Mouse (Mus musculus) E14TG2a.4 (cell line): Measurements from ENCODE around the gene Klk14.
A peak's percentile ranks its signal among the peaks of the same experiment; 100 is the strongest.
"Not testable (repeated sequence)": the region's sequence is repeated elsewhere in the genome, so short reads cannot be mapped to it uniquely, and the experiment has no call there.

Source experiments
- H3K27me3 ChIP-seq: 2 replicates; pipeline ENCODE4 v1.6.1; 2014; ENCODE audit warnings: low read length, control low read depth; ENCODE audit not compliant: insufficient read depth
- H3K36me3 ChIP-seq: 2 replicates; pipeline ENCODE4 v1.6.1; 2014; ENCODE audit warnings: low read length, control low read depth; ENCODE audit not compliant: insufficient read depth
- H3K4me1 ChIP-seq: replicated peaks from 2 replicates; pipeline ENCODE4 v1.6.1; 2014; ENCODE audit warnings: low read depth, low read length, control low read depth
- H3K4me3 ChIP-seq: replicated peaks from 2 replicates; pipeline ENCODE4 v1.5.1; 2014; ENCODE audit warnings: mild to moderate bottlenecking, low read length
- H3K9me3 ChIP-seq: 2 replicates; pipeline ENCODE4 v1.6.1; 2014; ENCODE audit warnings: low read length, control low read depth
- CTCF ChIP-seq: conservative IDR thresholded peaks from 2 replicates; pipeline ENCODE4 v1.5.1; 2014; ENCODE audit warnings: low read length
- NANOG ChIP-seq: IDR thresholded peaks from 2 replicates; pipeline ENCODE4 v1.6.1; 2014; ENCODE audit warnings: borderline replicate concordance, low read length, mixed read lengths
- POU5F1 ChIP-seq: IDR thresholded peaks from 2 replicates; pipeline ENCODE4 v1.6.1; 2014; ENCODE audit warnings: low read length, borderline replicate concordance

The Klk14 gene

DNA sequence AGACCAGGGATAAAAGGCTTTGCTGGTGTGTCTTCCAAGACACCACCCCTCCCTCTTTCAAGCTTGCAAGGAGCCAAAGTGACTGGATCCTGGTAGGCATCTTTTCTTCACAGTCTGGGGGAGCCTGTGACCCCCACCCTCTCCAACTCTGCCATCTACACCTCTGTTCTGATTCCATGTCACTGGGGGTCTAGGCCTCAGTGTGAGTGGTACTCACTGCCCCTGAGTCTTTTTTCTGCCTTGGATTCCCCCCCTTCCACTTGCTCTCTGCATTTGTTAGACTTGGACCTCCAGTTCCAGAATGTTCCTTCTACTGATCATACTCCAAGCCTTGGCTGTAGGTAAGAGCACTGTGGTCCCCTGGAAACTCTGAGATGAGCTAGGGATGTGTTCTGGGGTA, at the start of gene Klk14:
TSS of gene Klk14 (plus strand) at position 301 of the 400 bp plus-strand sequence.
- Histone ChIP-seq H3K36me3 (no peaks in the 10 kb centered on the region), H3K27me3 (0 out of 2 replicates have a peak, but pooled peaks cover 3% of the 10 kb centered on the region), H3K4me1 (peaks cover 5% of the 10 kb centered on the region), H3K4me3 (no peak within 1 kb of the TSS), H3K9me3 (no peaks in the 10 kb centered on the region)
- TF ChIP-seq CTCF (no peak), NANOG (no peak), POU5F1 (no peak)

DNA sequence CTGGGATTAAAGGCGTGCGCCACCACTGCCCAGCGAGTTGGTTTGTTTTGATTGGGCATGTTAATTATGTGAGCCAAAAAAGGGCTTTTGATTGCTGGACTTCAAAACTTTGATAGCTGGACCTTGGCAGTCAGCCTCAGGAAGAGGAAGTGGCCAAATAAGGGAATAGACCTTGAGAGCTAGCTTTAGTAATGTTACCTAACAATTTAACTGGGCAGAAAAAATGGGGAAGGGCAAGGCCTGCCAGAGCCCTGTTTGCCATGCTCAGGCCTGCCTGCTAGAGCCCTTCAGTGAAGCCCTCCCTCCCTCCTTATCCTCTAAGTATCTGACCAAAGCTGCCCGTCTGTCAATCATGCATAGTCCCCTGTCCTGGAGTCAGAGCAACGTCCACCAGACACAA, 47.6 kb upstream of the Klk14 start:
- H3K4me3 ChIP-seq = no peak overlapping the region
- H3K4me1 ChIP-seq = peaks cover 15% of the 10 kb centered on the region
- TF ChIP-seq CTCF = no peak
- TF ChIP-seq POU5F1 = no peak
- no peak for TF ChIP-seq NANOG
- no peaks in the 10 kb centered on the region for H3K27me3 ChIP-seq
- no peaks in the 10 kb centered on the region for H3K36me3 ChIP-seq
- H3K9me3 ChIP-seq = no peaks in the 10 kb centered on the region

DNA sequence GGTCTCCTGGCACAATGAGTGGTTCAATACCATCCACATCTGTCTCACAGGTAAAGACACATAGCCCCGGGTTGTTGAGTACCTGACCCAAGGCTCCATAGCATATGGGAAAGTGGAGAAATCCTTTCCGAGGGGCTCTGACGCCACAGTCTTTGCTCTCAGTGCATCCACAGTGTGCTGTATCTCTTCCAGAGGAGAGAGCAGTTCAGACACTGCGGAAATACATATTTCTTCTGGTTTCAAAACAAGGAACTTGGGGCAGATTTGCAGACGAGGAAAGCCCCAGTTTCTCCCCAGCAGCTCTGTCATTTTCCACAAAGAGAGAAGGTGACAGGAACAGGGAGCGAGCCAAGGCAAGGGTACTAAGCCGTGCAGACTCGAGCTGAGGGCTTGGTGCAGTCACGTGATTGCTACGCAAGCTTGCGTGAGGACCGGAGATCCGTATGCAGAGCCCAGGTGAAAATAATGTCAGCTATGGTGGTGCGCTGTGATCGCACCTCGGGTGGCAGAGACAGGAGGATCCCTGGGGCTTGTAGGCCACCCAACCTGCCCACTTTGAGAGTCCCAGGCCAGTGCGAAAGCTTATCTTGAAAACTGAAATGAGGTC, 47.1 kb upstream of the Klk14 start:
- H3K4me3 ChIP-seq = peak overlapping the region; percentile 39
- no peaks in the 10 kb centered on the region for H3K36me3 ChIP-seq
- H3K27me3 ChIP-seq = no peaks in the 10 kb centered on the region
- TF ChIP-seq NANOG = no peak
- TF ChIP-seq POU5F1 = no peak
- TF ChIP-seq CTCF = no peak
- H3K4me1 ChIP-seq = peaks cover 15% of the 10 kb centered on the region
- no peaks in the 10 kb centered on the region for H3K9me3 ChIP-seq

DNA sequence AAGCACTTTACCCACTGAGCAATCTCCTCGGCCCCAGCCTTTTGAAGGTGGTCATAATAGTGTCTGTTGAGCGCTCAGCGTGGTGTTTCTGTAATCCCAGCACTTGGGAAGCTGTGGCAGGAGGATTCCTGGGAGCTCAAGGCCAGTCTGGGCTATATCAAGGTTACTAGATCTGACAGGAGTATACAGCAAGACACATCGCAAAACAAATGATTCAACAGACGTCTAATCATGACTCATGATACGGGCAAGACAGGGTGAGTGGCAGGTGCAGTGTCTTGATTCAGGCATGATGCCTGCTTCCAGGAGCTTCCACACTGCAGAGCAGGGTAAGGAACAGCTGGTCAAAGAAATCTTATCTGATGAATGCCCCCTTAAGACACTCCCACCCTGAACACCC, 37.5 kb upstream of the Klk14 start:
- H3K36me3 ChIP-seq = no peaks in the 10 kb centered on the region
- TF ChIP-seq POU5F1 = no peak
- TF ChIP-seq CTCF = no peak
- no peak for TF ChIP-seq NANOG

DNA sequence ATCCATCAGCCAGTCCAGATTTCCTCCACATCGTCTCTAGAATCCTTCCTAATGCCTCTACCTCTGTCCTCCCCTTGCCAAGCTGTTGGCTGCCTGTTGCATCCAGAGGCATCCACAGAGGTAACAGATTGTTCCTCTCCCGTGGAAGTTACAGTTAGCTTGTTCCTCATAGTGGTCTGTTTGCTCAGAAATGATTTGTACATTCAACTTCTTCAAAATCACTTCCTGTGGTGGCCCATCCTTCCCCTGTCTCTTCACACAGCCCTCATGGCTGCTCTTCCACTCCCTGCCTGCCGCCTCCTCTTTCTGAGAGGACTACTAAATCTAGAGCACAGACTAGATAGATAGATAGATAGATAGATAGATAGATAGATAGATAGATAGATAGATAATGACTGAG, 35.7 kb upstream of the Klk14 start:
- TF ChIP-seq POU5F1 = no peak
- Histone ChIP-seq H3K9me3 (peaks cover 4% of the 10 kb centered on the region; the same call in 1 of the 2 replicates), H3K4me3 (no peak overlapping the region), H3K27me3 (peaks cover 3% of the 10 kb centered on the region; the same call in 1 of the 2 replicates), H3K4me1 (0 out of 2 replicates have a peak, but pooled peaks cover 5% of the 10 kb centered on the region), H3K36me3 (no peaks in the 10 kb centered on the region)

More for the DNA sequence above, 37.5 kb upstream of the Klk14 start:
- peaks cover 4% of the 10 kb centered on the region; the same call in 1 of the 2 replicates for H3K9me3 ChIP-seq
- no peaks in the 10 kb centered on the region for H3K27me3 ChIP-seq
- no peak overlapping the region for H3K4me3 ChIP-seq
- 0 out of 2 replicates have a peak, but pooled peaks cover 5% of the 10 kb centered on the region for H3K4me1 ChIP-seq

DNA sequence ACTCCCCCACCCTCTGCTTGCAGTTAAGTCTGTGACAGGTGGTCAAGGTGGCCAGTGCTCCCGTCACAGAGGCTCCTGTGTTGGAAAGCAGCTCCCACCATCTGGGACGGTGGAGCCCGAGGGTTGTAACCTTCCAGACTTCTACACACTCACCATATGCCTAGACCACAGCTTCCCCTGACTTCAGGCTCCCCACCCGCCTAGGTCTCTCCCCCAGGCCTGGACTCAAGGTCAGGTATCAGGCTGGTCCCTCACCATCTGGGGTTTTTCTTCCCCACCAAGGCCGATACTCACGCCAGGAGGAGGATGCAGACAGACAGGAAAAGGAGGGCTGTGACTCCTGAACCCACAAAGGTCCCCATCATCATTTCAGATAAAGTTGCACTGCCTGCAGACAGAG, 34.0 kb upstream of the Klk14 start:
- Histone ChIP-seq H3K36me3 (no peaks in the 10 kb centered on the region), H3K4me3 (no peak overlapping the region), H3K27me3 (peaks cover 10% of the 10 kb centered on the region; the same call in 1 of the 2 replicates), H3K9me3 (peaks cover 4% of the 10 kb centered on the region; the same call in 1 of the 2 replicates), H3K4me1 (0 out of 2 replicates have a peak, but pooled peaks cover 5% of the 10 kb centered on the region)
- TF ChIP-seq POU5F1 (no peak), CTCF (no peak), NANOG (no peak)

DNA sequence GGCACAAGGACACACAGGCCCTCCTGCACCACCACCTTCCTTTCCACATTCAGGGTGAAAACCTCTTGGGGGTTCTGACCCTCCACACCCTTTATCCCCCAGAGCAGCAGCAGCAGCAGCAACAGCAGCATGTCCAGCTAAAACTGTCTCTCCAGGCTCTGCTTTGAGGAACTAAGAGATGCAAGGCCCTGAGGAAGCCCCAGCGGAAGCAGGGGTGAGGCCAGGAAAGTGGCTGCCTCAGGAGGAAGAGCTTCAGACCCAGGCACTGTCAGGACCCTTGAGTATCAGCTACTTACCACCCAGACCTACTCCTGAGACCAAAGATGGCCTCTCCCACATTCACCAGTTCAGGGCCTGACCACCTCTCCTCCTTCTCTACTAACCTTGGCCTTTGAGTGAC, 30.2 kb upstream of the Klk14 start, which contains the start of gene Siglece:
TSS of gene Siglece (minus strand) at position 160 of the 400 bp plus-strand sequence.
- H3K4me3 ChIP-seq = no peak within 1 kb of the TSS
- no peaks in the 10 kb centered on the region for H3K36me3 ChIP-seq
- H3K9me3 ChIP-seq = peaks cover 9% of the 10 kb centered on the region; the same call in 1 of the 2 replicates
- no peaks in the 10 kb centered on the region for H3K4me1 ChIP-seq
- TF ChIP-seq POU5F1 (no peak), CTCF (no peak), NANOG (no peak)
- peaks cover 10% of the 10 kb centered on the region; the same call in 1 of the 2 replicates for H3K27me3 ChIP-seq

DNA sequence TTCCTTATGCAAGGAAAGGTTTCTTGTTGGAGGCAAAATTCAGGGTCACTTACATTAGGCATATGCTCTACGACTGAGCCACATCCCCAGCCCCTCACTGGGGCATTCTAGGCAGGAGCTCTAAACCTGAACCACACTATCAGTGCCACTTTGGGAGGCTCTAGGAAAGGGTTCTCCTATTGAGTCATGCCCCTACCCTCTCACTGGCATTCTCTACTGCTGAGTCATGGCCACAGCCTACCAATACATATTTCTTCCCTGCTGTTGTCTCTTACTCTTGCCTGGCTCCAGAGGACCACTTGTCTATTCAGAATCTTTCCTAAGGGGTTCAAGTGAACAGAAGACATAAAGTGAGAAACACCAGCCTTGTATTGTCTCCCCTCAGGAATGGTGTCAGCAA, 27.4 kb upstream of the Klk14 start:
- Histone ChIP-seq H3K4me1 (no peaks in the 10 kb centered on the region), H3K36me3 (no peaks in the 10 kb centered on the region), H3K9me3 (peaks cover 9% of the 10 kb centered on the region; the same call in 1 of the 2 replicates), H3K4me3 (no peak overlapping the region), H3K27me3 (peaks cover 10% of the 10 kb centered on the region; the same call in 1 of the 2 replicates)
- no peak for TF ChIP-seq NANOG
- TF ChIP-seq CTCF = no peak
- TF ChIP-seq POU5F1 = no peak

DNA sequence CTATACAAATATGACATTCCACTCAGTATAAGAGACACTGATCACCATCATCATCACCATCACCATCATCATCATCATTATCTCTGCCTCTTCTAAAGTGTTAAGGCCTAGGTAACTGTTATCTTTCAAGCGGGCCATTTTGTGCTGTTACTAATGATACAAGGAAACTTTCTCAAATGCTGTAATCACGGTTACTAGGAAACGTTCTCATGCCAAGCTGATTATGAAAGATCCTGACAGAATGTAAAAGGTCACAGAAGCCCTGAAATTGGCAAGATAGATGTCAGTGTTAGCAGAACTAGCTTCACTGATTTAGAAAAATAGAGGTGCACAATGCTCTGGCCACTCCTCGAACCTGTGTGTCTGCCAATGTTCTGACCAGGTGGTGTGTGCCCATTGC, 23.0 kb upstream of the Klk14 start:
- not testable (repeated sequence) for H3K4me1 ChIP-seq, H3K36me3 ChIP-seq, H3K4me3 ChIP-seq, H3K27me3 ChIP-seq, H3K9me3 ChIP-seq
